Mouse (Mus musculus) adrenal gland, postnatal 14 days (tissue): ENCODE data around the gene Ptpn7. TPM values are rescaled to one million over a fixed set of nuclear protein-coding genes. Genes with fewer than 3 reads are reported as not detected.
"Not testable (repeated sequence)": the region's sequence is repeated elsewhere in the genome, so short reads cannot be mapped to it uniquely, and the experiment has no call there.

Source experiments
- DNase-seq: peaks from one replicate; pipeline ENCODE4 v3.0.0; 2021; ENCODE audit warnings: mixed read lengths
- long read RNA-seq, 2 experiments: library from polyadenylated mRNA; stranded (forward); transcript quantifications; one replicate each; pipeline ENCODE4 v2.0.0; 2021
- total RNA-seq: library from RNA; stranded (reverse); gene quantifications from 2 replicates; pipeline ENCODE4 v1.2.3, GENCODE M21; 2021

Gene Ptpn7
- total RNA-seq, result 1.1 and 3.9 TPM in 2 replicates
- long read RNA-seq, experiment 1, partial matches to known transcripts, result 0 of 3 reads
- long read RNA-seq, experiment 1, other reads (novel, unspliced or antisense), result 0 of 3 reads
- long read RNA-seq, experiment 2, result 0 reads

- peak; percentile 92 for DNase-seq
Observed at GRCm38 (mm10) chr1:135132473-135132872, at the start of gene Ptpn7. TSS of gene Ptpn7 (plus strand) at chr1:135132700.

GRCm38 (mm10) chr1:135083465-135083864, 49.0 kb upstream of the Ptpn7 start:
- DNase-seq, result peak; percentile 60

GRCm38 (mm10) chr1:135085296-135085871, 47.1 kb upstream of the Ptpn7 start:
- no peak for DNase-seq

- DNase-seq, result no peak
Observed at GRCm38 (mm10) chr1:135086015-135086414, 46.5 kb upstream of the Ptpn7 start.

- no peak for DNase-seq
Observed at GRCm38 (mm10) chr1:135087414-135087813, 45.1 kb upstream of the Ptpn7 start.

GRCm38 (mm10) chr1:135089626-135090025, 42.9 kb upstream of the Ptpn7 start:
- no peak for DNase-seq

GRCm38 (mm10) chr1:135090914-135091313, 41.6 kb upstream of the Ptpn7 start:
- DNase-seq, result no peak

GRCm38 (mm10) chr1:135094723-135095122, 37.8 kb upstream of the Ptpn7 start:
- DNase-seq, result no peak

- DNase-seq, result no peak
Observed at GRCm38 (mm10) chr1:135095189-135095588, 37.3 kb upstream of the Ptpn7 start.

GRCm38 (mm10) chr1:135096312-135096711, 36.2 kb upstream of the Ptpn7 start:
- DNase-seq, result no peak

- DNase-seq, result no peak
Observed at GRCm38 (mm10) chr1:135097441-135097840, 35.1 kb upstream of the Ptpn7 start.

GRCm38 (mm10) chr1:135098441-135098840, 34.1 kb upstream of the Ptpn7 start:
- DNase-seq, result peak; percentile 68

- no peak for DNase-seq
Observed at GRCm38 (mm10) chr1:135100400-135100799, 32.1 kb upstream of the Ptpn7 start.

- DNase-seq, result peak; percentile 41
Observed at GRCm38 (mm10) chr1:135105124-135105523, 27.4 kb upstream of the Ptpn7 start, which contains the start of gene Lgr6. TSS of gene Lgr6 (minus strand) at chr1:135105276.

GRCm38 (mm10) chr1:135105951-135106350, 26.5 kb upstream of the Ptpn7 start:
- DNase-seq, result peak; percentile 85

GRCm38 (mm10) chr1:135108611-135109010, 23.9 kb upstream of the Ptpn7 start:
- peak; percentile 55 for DNase-seq

GRCm38 (mm10) chr1:135110075-135110474, 22.4 kb upstream of the Ptpn7 start:
- DNase-seq, result peak; percentile 79

GRCm38 (mm10) chr1:135111271-135111670, 21.2 kb upstream of the Ptpn7 start:
- not testable (repeated sequence) for DNase-seq

GRCm38 (mm10) chr1:135112661-135113060, 19.8 kb upstream of the Ptpn7 start:
- peak; percentile 66 for DNase-seq

GRCm38 (mm10) chr1:135124573-135125363, 7.7 kb upstream of the Ptpn7 start:
- no peak for DNase-seq

- peak; percentile 61 for DNase-seq
Observed at GRCm38 (mm10) chr1:135125990-135126389, 6.5 kb upstream of the Ptpn7 start.

- DNase-seq, result peak; percentile 46
Observed at GRCm38 (mm10) chr1:135126443-135127027, 6.0 kb upstream of the Ptpn7 start.

- DNase-seq, result no peak
Observed at GRCm38 (mm10) chr1:135128011-135128441, 4.5 kb upstream of the Ptpn7 start.
